Mouse (Mus musculus) ovary, postnatal 36 days (tissue): ENCODE data around the gene Cfh.
"Not testable (repeated sequence)": the region's sequence is repeated elsewhere in the genome, so short reads cannot be mapped to it uniquely, and the experiment has no call there.

Source experiments
- DNase-seq: peaks from one replicate; pipeline ENCODE4 v3.0.0; 2022; ENCODE audit warnings: low spot score, mixed read lengths

Gene Cfh

GRCm38 (mm10) chr1:140183664-140184063 is at the start of gene Cfh:
Cfh (minus strand) TSS chr1:140183764.
- not testable (repeated sequence) for DNase-seq

- no peak for DNase-seq
These were observed 43.1 kb upstream of the Cfh start for GRCm38 (mm10) chr1:140226673-140227072.

- DNase-seq = no peak
These were observed 41.7 kb upstream of the Cfh start for GRCm38 (mm10) chr1:140225221-140225620.

- no peak for DNase-seq
These were observed 21.8 kb upstream of the Cfh start for GRCm38 (mm10) chr1:140205329-140205728.

GRCm38 (mm10) chr1:140188500-140188899 is 4.9 kb upstream of the Cfh start:
- DNase-seq = not testable (repeated sequence)

- no peak for DNase-seq
These were observed 356 bp downstream of the Cfh start for GRCm38 (mm10) chr1:140183208-140183607.

- DNase-seq = no peak
These were observed 3.4 kb downstream of the Cfh start for GRCm38 (mm10) chr1:140180125-140180524.

- no peak for DNase-seq
These were observed 8.1 kb downstream of the Cfh start for GRCm38 (mm10) chr1:140175442-140175841.

GRCm38 (mm10) chr1:140171581-140172154 is 11.9 kb downstream of the Cfh start:
- DNase-seq = no peak

GRCm38 (mm10) chr1:140158970-140159369 is 24.6 kb downstream of the Cfh start:
- no peak for DNase-seq

- DNase-seq = no peak
These were observed 114.1 kb downstream of the Cfh start for GRCm38 (mm10) chr1:140069471-140069870.
